Mouse (Mus musculus): ENCODE data around the gene Rhbdl1.

Gene Rhbdl1

GRCm38 (mm10) chr17:25838904-25839303 is 1.8 kb upstream of the Rhbdl1 start:
- no peak for DNase-seq

GRCm38 (mm10) chr17:25837533-25837932 is 438 bp upstream of the Rhbdl1 start:
- DNase-seq, result no peak

GRCm38 (mm10) chr17:25836397-25837075 is 559 bp downstream of the Rhbdl1 start:
- no peak for DNase-seq

- DNase-seq, result no peak
Observed at GRCm38 (mm10) chr17:25835816-25836215, 1.3 kb downstream of the Rhbdl1 start.

- DNase-seq, result no peak
Observed at GRCm38 (mm10) chr17:25835301-25835700, 1.8 kb downstream of the Rhbdl1 start.

- no peak for DNase-seq
Observed at GRCm38 (mm10) chr17:25834595-25835222, 2.4 kb downstream of the Rhbdl1 start.

- DNase-seq, result no peak
Observed at GRCm38 (mm10) chr17:25833961-25834594, 3.0 kb downstream of the Rhbdl1 start.

- DNase-seq, result peak; percentile 83
Observed at GRCm38 (mm10) chr17:25833291-25833663, 3.8 kb downstream of the Rhbdl1 start, which contains the start of gene Stub1. Gene Stub1, minus strand, starts transcription at chr17:25833404.

- peak; percentile 97 for DNase-seq
Observed at GRCm38 (mm10) chr17:25832436-25833290, 4.4 kb downstream of the Rhbdl1 start.

- DNase-seq, result peak; percentile 58
Observed at GRCm38 (mm10) chr17:25831451-25832281, 5.4 kb downstream of the Rhbdl1 start.

- DNase-seq, result no peak
Observed at GRCm38 (mm10) chr17:25830806-25831431, 6.2 kb downstream of the Rhbdl1 start.

- no peak for DNase-seq
Observed at GRCm38 (mm10) chr17:25830200-25830753, 6.8 kb downstream of the Rhbdl1 start.

- DNase-seq, result no peak
Observed at GRCm38 (mm10) chr17:25829558-25830017, 7.5 kb downstream of the Rhbdl1 start.

GRCm38 (mm10) chr17:25828712-25829557 is 8.2 kb downstream of the Rhbdl1 start, which contains the start of gene Jmjd8:
Gene Jmjd8, plus strand, starts transcription at chr17:25828867.
- DNase-seq, result peak; percentile 86

- no peak for DNase-seq
Observed at GRCm38 (mm10) chr17:25828223-25828594, 8.9 kb downstream of the Rhbdl1 start.

GRCm38 (mm10) chr17:25827546-25828222 is 9.4 kb downstream of the Rhbdl1 start:
- DNase-seq, result no peak

- no peak for DNase-seq
Observed at GRCm38 (mm10) chr17:25827011-25827410, 10.1 kb downstream of the Rhbdl1 start.

GRCm38 (mm10) chr17:25825984-25826570 is 11.0 kb downstream of the Rhbdl1 start:
- DNase-seq, result no peak

GRCm38 (mm10) chr17:25825311-25825710 is 11.8 kb downstream of the Rhbdl1 start:
- DNase-seq, result no peak
